Mouse (Mus musculus): Measurements from ENCODE around the gene Elovl2. TPM values are rescaled to one million over a fixed set of nuclear protein-coding genes. Genes with fewer than 3 reads are reported as not detected.

Elovl2 gene
- polyA plus RNA-seq, 1 experiment from 2014 or later = not detected

DNA sequence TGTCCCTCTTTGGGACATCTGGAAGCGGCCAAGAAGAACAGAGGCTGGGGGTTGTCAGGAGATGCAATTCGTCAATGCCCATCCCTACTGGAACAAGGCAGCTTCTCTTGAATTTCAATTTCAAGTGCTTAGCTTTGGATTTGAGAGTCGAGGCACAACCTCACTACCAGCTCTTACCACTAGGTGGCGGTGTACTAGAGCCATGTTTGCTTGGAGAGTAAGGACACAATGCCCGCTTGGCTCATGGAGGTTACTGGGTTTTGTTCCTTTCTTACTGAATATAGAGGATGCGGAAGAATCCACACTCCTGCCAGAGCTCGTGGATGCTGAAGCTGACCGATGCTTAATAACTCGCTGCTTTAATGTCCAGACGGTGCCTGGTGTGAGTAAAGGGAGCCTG is 73.9 kb downstream of the Elovl2 start:
- in situ Hi-C loops (cut with MboI; ENCODE audit: low pct_unique_long_range_greater_than_20kb) = loop anchor here (25.0 kb wide), 1 partner anchor 441 kb away; no protein-coding TSS in a partner anchor
- no peak for DNase-seq (ENCODE audit: low read depth, low spot score)
- peaks cover 52% of the 10 kb centered on the region for H3K27me3 ChIP-seq
- ChIA-PET CTCF (interaction anchor here (0.8 to 1.7 kb wide), 5 partner anchors 14 to 94 kb away, joined by 3 to 8 read pairs (median 3); no protein-coding TSS in a partner anchor), POLR2A (no interaction called here)
- peak; percentile 79 for TF ChIP-seq CTCF (IDR thresholded peaks at IDR 0.05)
- ATAC-seq = no peak

DNA sequence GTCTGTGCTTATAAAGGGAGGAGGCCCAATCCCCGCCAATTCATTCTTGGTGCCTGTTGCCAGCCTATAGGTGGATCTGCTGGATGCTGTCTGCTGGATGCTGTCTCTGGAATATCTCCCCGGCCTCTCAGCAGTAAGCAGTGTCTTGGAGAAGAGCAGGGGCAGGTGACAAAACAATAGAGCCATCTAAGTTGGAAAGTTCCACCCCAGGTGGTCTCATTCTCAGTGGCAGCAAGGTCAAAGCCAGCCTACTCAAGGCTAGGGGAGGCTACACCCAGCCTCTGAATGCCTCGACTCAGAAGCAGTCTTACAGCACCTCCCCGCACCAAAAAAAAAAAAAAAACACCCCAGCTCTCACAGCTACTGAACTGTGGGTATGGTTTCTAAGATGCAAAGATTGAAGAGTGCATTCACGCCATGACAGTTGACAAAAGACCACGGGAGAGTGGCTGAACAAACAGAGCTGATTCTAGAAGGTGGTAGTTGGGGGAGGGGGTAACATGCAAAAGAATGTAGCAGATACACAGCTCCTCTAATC is 74.7 kb downstream of the Elovl2 start:
- no peak for ATAC-seq
- TF ChIP-seq CTCF (IDR thresholded peaks at IDR 0.05) = no peak
- in situ Hi-C loops (cut with MboI; ENCODE audit: low pct_unique_long_range_greater_than_20kb) = loop anchor here (25.0 kb wide), 1 partner anchor 442 kb away; no protein-coding TSS in a partner anchor
- H3K27me3 ChIP-seq = peaks cover 54% of the 10 kb centered on the region
- DNase-seq (ENCODE audit: low read depth, low spot score) = no peak
- ChIA-PET CTCF (interaction anchor here (0.8 to 1.7 kb wide), 5 partner anchors 15 to 94 kb away, joined by 3 to 8 read pairs (median 3); no protein-coding TSS in a partner anchor), POLR2A (no interaction called here)

DNA sequence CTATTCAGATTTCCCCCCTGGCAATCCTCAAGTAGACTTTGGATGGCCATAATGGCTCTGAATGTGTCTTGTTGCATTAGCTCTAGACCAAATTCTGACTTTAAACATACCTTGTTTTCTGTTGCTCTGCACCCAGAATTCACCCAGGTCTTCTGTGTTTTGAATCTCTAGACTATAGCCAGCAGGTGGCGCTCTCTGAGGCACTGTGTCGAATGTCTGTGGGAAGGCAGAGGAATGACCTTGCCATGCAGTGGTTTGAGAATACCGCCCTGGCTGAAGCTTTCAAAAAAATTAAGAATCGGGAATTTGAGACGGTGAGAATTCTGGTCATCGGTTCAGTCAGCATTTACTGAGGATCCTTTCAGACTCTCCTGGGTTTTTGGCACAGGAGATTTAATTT is 85.3 kb downstream of the Elovl2 start:
- no peak for ATAC-seq
- in situ Hi-C loops (cut with MboI; ENCODE audit: low pct_unique_long_range_greater_than_20kb) = loop anchor here (5.0 to 25.0 kb wide), 2 partner anchors 102 to 452 kb away; no protein-coding TSS in a partner anchor
- peak; percentile 85 for TF ChIP-seq CTCF (IDR thresholded peaks at IDR 0.05)
- peaks cover 68% of the 10 kb centered on the region for H3K27me3 ChIP-seq
- POLR2A ChIA-PET = no interaction called here
- CTCF ChIA-PET = interaction anchor here (0.8 to 1.7 kb wide), 4 partner anchors 64 to 505 kb away, joined by 3 read pairs; no protein-coding TSS in a partner anchor
- peak; percentile 6 for DNase-seq (ENCODE audit: low read depth, low spot score)

Other genes with a start within 250 kb of the Elovl2 start
- 70.1 TPM for gene Pak1ip1, start 219.4 kb downstream of the Elovl2 start, polyA plus RNA-seq (2021)
- gene Tmem14c, start 204.1 kb downstream of the Elovl2 start, polyA plus RNA-seq (2021) = 129 TPM
- gene Mak, start 140.7 kb downstream of the Elovl2 start, polyA plus RNA-seq (2021) = 0.05 TPM
- not detected for gene Gcm2, start 109.4 kb downstream of the Elovl2 start, polyA plus RNA-seq (2021)
- not detected for gene Sycp2l, start 106.1 kb downstream of the Elovl2 start, polyA plus RNA-seq (2021)
- 10.8 TPM for gene Smim13, start 29.4 kb upstream of the Elovl2 start, polyA plus RNA-seq (2021)
- gene Gm17364, start 53.6 kb upstream of the Elovl2 start, polyA plus RNA-seq (2021) = not detected

Measured in Patski (cell line).